Mouse (Mus musculus): ENCODE measurements around the gene Cdh18.

DNA sequence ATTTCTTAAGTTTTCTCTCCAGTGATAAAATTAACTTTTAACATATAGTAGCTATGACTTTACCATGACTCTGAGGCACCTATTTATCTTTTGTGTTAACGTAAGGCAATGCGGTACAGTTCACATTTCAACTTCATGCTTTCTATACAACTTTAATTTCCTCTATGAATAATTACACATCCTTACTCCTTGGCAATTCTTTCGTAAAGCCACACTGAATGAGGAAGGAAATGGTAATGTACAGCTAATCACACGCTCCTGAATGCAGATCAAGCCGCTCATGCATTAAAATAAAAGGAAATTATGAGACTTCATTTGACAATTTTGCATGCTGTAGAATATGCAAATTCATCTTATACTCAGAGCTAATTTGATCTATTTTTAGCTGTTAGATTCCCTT, 467.9 kb downstream of the Cdh18 start:
- no peak for TF ChIP-seq CTCF (IDR thresholded peaks at IDR 0.05; ENCODE audit: extremely low read depth, insufficient read length, insufficient replicate concordance, low read depth, low read length)
- TF ChIP-seq POLR2A (IDR thresholded peaks at IDR 0.05; ENCODE audit: low read depth, low read length): no peak

Data from small intestine, adult 2 months (tissue).